Mouse (Mus musculus) forebrain, postnatal 0 days (tissue): ENCODE data around the gene Sh3rf1. TPM values are rescaled to one million over a fixed set of nuclear protein-coding genes. Genes with fewer than 3 reads are reported as not detected.
A peak's percentile ranks its signal among the peaks of the same experiment; 100 is the strongest.

Experiments used
- ATAC-seq: fragments of 200-750 bp; cut with Nextera tagmentation; 2 replicates; pipeline ENCODE4 v1.8.0; 2017; ENCODE audit warnings: mild to moderate bottlenecking, moderate library complexity
- DNase-seq: peaks from one replicate; pipeline ENCODE4 v3.0.0-alpha.2; 2015
- H3K27ac ChIP-seq: fragments of 300-500 bp; sonication (generic); 2 replicates; pipeline ENCODE4 v1.5.1; 2014; ENCODE audit warnings: low read depth, mild to moderate bottlenecking, antibody characterized with exemption, low read length, moderate library complexity, mixed read lengths
- H3K27me3 ChIP-seq: fragments of 300-500 bp; sonication (generic); 2 replicates; pipeline ENCODE4 v1.6.1; 2014; ENCODE audit warnings: mild to moderate bottlenecking, low read length, mixed read lengths; ENCODE audit not compliant: insufficient read depth
- H3K36me3 ChIP-seq: fragments of 300-500 bp; sonication (generic); 2 replicates; pipeline ENCODE4 v1.6.1; 2014; ENCODE audit warnings: mild to moderate bottlenecking, moderate library complexity; ENCODE audit not compliant: insufficient read depth
- H3K4me1 ChIP-seq: fragments of 300-500 bp; sonication (generic); 2 replicates; pipeline ENCODE4 v1.6.1; 2014; ENCODE audit warnings: antibody characterized with exemption; ENCODE audit not compliant: insufficient read depth
- H3K4me2 ChIP-seq: fragments of 300-500 bp; sonication (generic); 2 replicates; pipeline ENCODE4 v1.6.1; 2014; ENCODE audit warnings: low read depth, mild to moderate bottlenecking, moderate library complexity
- H3K4me3 ChIP-seq: fragments of 300-500 bp; sonication (generic); 2 replicates; pipeline ENCODE4 v1.5.1; 2014; ENCODE audit warnings: low read depth, low read length, mixed read lengths
- H3K9ac ChIP-seq: fragments of 300-500 bp; sonication (generic); 2 replicates; pipeline ENCODE4 v1.6.1; 2014; ENCODE audit warnings: mild to moderate bottlenecking
- H3K9me3 ChIP-seq: fragments of 300-500 bp; sonication (generic); 2 replicates; pipeline ENCODE4 v1.6.1; 2016; ENCODE audit warnings: low read length
- CTCF ChIP-seq: sonication (generic); IDR thresholded peaks from 2 replicates; pipeline ENCODE4 v1.5.1; 2016; ENCODE audit warnings: antibody characterized with exemption, control low read depth, low read depth
- WGBS: fragments of 180-500 bp; shearing (Covaris S2); extraction: QIAGEN DNeasy Blood & Tissue Kit; methylation state at CpG from one replicate; pipeline ENCODE4 v1.1.7; 2014; 5-methylcytosine and 5-hydroxymethylcytosine counted together
- polyA plus RNA-seq: library from polyadenylated mRNA; unstranded; fragments of >200 nt; fragmentation: Nextera tagmentation; extraction: Ambion mirVana; gene quantifications from 2 replicates; pipeline ENCODE4 v1.2.1, GENCODE M21; 2015
- total RNA-seq: library from RNA; depleted of rRNA; stranded (reverse); fragments of >200 nt; gene quantifications from 2 replicates; pipeline ENCODE4 v1.2.3, GENCODE M21; 2014

The Sh3rf1 gene
- total and polyA plus RNA-seq, 2 experiments from 2014 or later = 27.3 to 35.4 TPM

- H3K4me2 ChIP-seq = no peak overlapping the region
- 98% methylated on average over 11 of the region's 11 CpGs for WGBS
- no peaks in the 10 kb centered on the region for H3K36me3 ChIP-seq
- no peaks in the 10 kb centered on the region for H3K9me3 ChIP-seq
- TF ChIP-seq CTCF = no peak
- ATAC-seq = no peak
- no peak overlapping the region for H3K27ac ChIP-seq
- no peak for DNase-seq
- H3K4me1 ChIP-seq = peaks cover 30% of the 10 kb centered on the region
- no peak overlapping the region for H3K9ac ChIP-seq
- H3K27me3 ChIP-seq = no peaks in the 10 kb centered on the region
- H3K4me3 ChIP-seq = no peak overlapping the region
Observed at GRCm38 (mm10) chr8:61230881-61231755, 7.4 kb downstream of the Sh3rf1 start.

GRCm38 (mm10) chr8:61235499-61235898 is 11.8 kb downstream of the Sh3rf1 start:
- TF ChIP-seq CTCF = no peak
- Histone ChIP-seq H3K9me3 (no peaks in the 10 kb centered on the region), H3K4me1 (0 out of 2 replicates have a peak, but pooled peaks cover 3% of the 10 kb centered on the region), H3K27ac (no peak overlapping the region), H3K9ac (no peak overlapping the region), H3K4me2 (no peak overlapping the region), H3K27me3 (no peaks in the 10 kb centered on the region), H3K4me3 (no peak overlapping the region), H3K36me3 (no peaks in the 10 kb centered on the region)
- whole genome bisulfite sequencing = 84% methylated on average over 5 of the region's 5 CpGs
- ATAC-seq (no peak), DNase-seq (no peak)

GRCm38 (mm10) chr8:61236506-61237268 is 13.0 kb downstream of the Sh3rf1 start:
- no peak for TF ChIP-seq CTCF
- H3K4me2 ChIP-seq = no peak overlapping the region
- 0 out of 2 replicates have a peak, but pooled peaks cover 3% of the 10 kb centered on the region for H3K4me1 ChIP-seq
- ATAC-seq (peak; percentile 96), DNase-seq (peak; percentile 81)
- H3K4me3 ChIP-seq = no peak overlapping the region
- H3K9me3 ChIP-seq = no peaks in the 10 kb centered on the region
- no peaks in the 10 kb centered on the region for H3K36me3 ChIP-seq
- H3K27me3 ChIP-seq = no peaks in the 10 kb centered on the region
- H3K9ac ChIP-seq = no peak overlapping the region
- no peak overlapping the region for H3K27ac ChIP-seq
- 64% methylated on average over 9 of the region's 9 CpGs for WGBS

GRCm38 (mm10) chr8:61239576-61239975 is 15.9 kb downstream of the Sh3rf1 start:
- DNase-seq (no peak), ATAC-seq (no peak)
- Histone ChIP-seq H3K4me2 (no peak overlapping the region), H3K9ac (no peak overlapping the region), H3K9me3 (no peaks in the 10 kb centered on the region), H3K36me3 (no peaks in the 10 kb centered on the region), H3K4me3 (no peak overlapping the region), H3K27me3 (no peaks in the 10 kb centered on the region), H3K4me1 (0 out of 2 replicates have a peak, but pooled peaks cover 3% of the 10 kb centered on the region), H3K27ac (no peak overlapping the region)
- WGBS = 55% methylated on average over 3 of the region's 3 CpGs
- TF ChIP-seq CTCF = no peak

DNA sequence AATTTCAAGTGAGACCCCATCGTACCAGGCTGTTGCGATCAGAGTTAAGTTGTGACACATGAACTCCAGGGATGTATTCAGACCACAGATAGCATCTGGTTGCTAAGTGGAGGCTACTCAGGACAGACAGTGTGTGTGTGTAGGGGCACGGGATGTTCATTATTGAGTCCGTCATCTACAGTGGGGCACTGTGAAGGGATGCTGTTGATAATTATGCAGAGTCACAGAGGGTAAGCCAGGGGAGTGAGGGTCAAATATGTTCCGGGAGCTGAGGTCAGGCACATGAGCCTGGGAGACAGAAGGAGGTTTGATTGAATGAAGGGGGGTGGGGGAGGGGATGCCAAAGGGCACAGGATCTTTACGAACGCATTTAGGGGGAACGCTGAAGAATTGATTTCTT is 17.6 kb downstream of the Sh3rf1 start:
- ATAC-seq = no peak
- 0 out of 2 replicates have a peak, but pooled peaks cover 3% of the 10 kb centered on the region for H3K4me1 ChIP-seq
- no peaks in the 10 kb centered on the region for H3K9me3 ChIP-seq
- no peaks in the 10 kb centered on the region for H3K36me3 ChIP-seq
- TF ChIP-seq CTCF = no peak
- WGBS = 86% methylated on average over 8 of the region's 8 CpGs
- no peak overlapping the region for H3K27ac ChIP-seq
- no peak overlapping the region for H3K9ac ChIP-seq
- H3K4me3 ChIP-seq = no peak overlapping the region
- no peak for DNase-seq
- no peak overlapping the region for H3K4me2 ChIP-seq
- no peaks in the 10 kb centered on the region for H3K27me3 ChIP-seq

- ATAC-seq = no peak
- TF ChIP-seq CTCF = no peak
- 98% methylated on average over 19 of the region's 19 CpGs for WGBS
- no peak overlapping the region for H3K4me3 ChIP-seq
- no peak overlapping the region for H3K27ac ChIP-seq
- no peak overlapping the region for H3K4me2 ChIP-seq
- no peak overlapping the region for H3K9ac ChIP-seq
- H3K9me3 ChIP-seq = no peaks in the 10 kb centered on the region
- H3K36me3 ChIP-seq = no peaks in the 10 kb centered on the region
- H3K27me3 ChIP-seq = no peaks in the 10 kb centered on the region
- H3K4me1 ChIP-seq = no peaks in the 10 kb centered on the region
- DNase-seq = no peak
Observed at GRCm38 (mm10) chr8:61242896-61243295, 19.2 kb downstream of the Sh3rf1 start.

DNA sequence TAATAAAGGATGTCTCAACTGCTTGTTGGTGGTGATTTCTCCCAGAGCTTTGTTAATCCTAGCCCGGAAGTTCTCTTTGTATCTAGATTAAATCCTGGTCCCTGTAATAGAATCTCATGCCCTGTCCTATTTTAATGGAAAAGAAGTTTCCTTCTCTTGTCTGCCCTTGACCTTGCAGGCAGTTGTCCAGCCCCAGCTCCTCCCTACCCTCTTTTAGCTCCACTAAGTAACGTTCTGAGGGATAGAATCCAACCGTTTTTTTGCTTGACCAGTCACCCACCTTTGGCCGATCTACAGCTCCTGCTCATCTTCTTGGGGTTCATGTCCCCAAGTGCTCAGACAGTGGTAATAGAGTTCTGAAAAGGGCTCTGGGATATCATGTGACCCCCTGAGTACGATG is 19.8 kb downstream of the Sh3rf1 start:
- H3K4me1 ChIP-seq = no peaks in the 10 kb centered on the region
- no peaks in the 10 kb centered on the region for H3K9me3 ChIP-seq
- no peaks in the 10 kb centered on the region for H3K36me3 ChIP-seq
- no peak for DNase-seq
- H3K9ac ChIP-seq = no peak overlapping the region
- no peak overlapping the region for H3K4me3 ChIP-seq
- H3K27ac ChIP-seq = no peak overlapping the region
- no peak for ATAC-seq
- 91% methylated on average over 5 of the region's 5 CpGs for WGBS
- TF ChIP-seq CTCF = no peak
- H3K27me3 ChIP-seq = no peaks in the 10 kb centered on the region
- no peak overlapping the region for H3K4me2 ChIP-seq
